Mouse (Mus musculus): Measurements from ENCODE around the gene Ptbp1.

- TF ChIP-seq CTCF (conservative IDR thresholded peaks at IDR 0.05; ENCODE audit: low read length) (no peak), POU5F1 (IDR thresholded peaks at IDR 0.05; ENCODE audit: borderline replicate concordance, low read length) (no peak)
Observed at GRCm38 (mm10) chr10:79831583-79831982, 22.6 kb upstream of the Ptbp1 start.
